Mouse (Mus musculus) left cerebral cortex, postnatal 14 days (tissue): ENCODE measurements around the gene Eapp. TPM values are rescaled to one million over a fixed set of nuclear protein-coding genes. Genes with fewer than 3 reads are reported as not detected.
A peak's percentile ranks its signal among the peaks of the same experiment; 100 is the strongest.
"Not testable (repeated sequence)": the region's sequence is repeated elsewhere in the genome, so short reads cannot be mapped to it uniquely, and the experiment has no call there.

ENCODE experiments used
- DNase-seq, 2 experiments: peaks; one replicate each; pipeline ENCODE4 v3.0.0; 2021 to 2022; ENCODE audit warnings: low spot score in 2 of 2, mixed read lengths in 1 of 2
- intact Hi-C: fragments of 180-260 bp; cut with DNase I; formaldehyde crosslinking; loops from one replicate; pipeline ENCODE4 v1.15.1; 2025
- total RNA-seq, 2 experiments: library from RNA; stranded (reverse); gene quantifications; 2 replicates each; pipeline ENCODE4 v1.2.3; 2021

Eapp gene
- total RNA-seq, 2 experiments from 2014 or later = 39.6 to 45.4 TPM

- intact Hi-C loops = no loop called here
- no peak for DNase-seq
Observed at GRCm38 (mm10) chr12:54694847-54695510, 718 bp downstream of the Eapp start.

GRCm38 (mm10) chr12:54689082-54689481 lies 6.6 kb downstream of the Eapp start:
- DNase-seq = no peak
- intact Hi-C loops = no loop called here

- no peak for DNase-seq
- intact Hi-C loops = no loop called here
Observed at GRCm38 (mm10) chr12:54683182-54683581, 12.5 kb downstream of the Eapp start.

GRCm38 (mm10) chr12:54676709-54677108 lies 19.0 kb downstream of the Eapp start:
- intact Hi-C loops = no loop called here
- DNase-seq = no peak

GRCm38 (mm10) chr12:54675396-54675795 lies 20.3 kb downstream of the Eapp start:
- no peak for DNase-seq
- intact Hi-C loops = no loop called here

- DNase-seq = no peak
Observed at GRCm38 (mm10) chr12:54671262-54671661, 24.4 kb downstream of the Eapp start.

GRCm38 (mm10) chr12:54668141-54668540 lies 27.6 kb downstream of the Eapp start:
- intact Hi-C loops = no loop called here
- no peak for DNase-seq

More at GRCm38 (mm10) chr12:54671262-54671661, 24.4 kb downstream of the Eapp start:
- intact Hi-C loops = no loop called here

GRCm38 (mm10) chr12:54665526-54665925 lies 30.2 kb downstream of the Eapp start:
- no peak for DNase-seq
- intact Hi-C loops = no loop called here

GRCm38 (mm10) chr12:54661470-54661869 lies 34.2 kb downstream of the Eapp start:
- intact Hi-C loops, DNase-seq: not testable (repeated sequence)

- intact Hi-C loops = no loop called here
- no peak for DNase-seq
Observed at GRCm38 (mm10) chr12:54659901-54660300, 35.8 kb downstream of the Eapp start.

GRCm38 (mm10) chr12:54658425-54659092 lies 37.1 kb downstream of the Eapp start:
- intact Hi-C loops = no loop called here
- no peak for DNase-seq

- DNase-seq = no peak
- intact Hi-C loops = no loop called here
Observed at GRCm38 (mm10) chr12:54657951-54658350, 37.7 kb downstream of the Eapp start.

GRCm38 (mm10) chr12:54657226-54657625 lies 38.5 kb downstream of the Eapp start:
- intact Hi-C loops = no loop called here
- DNase-seq = no peak

GRCm38 (mm10) chr12:54656396-54657171 lies 39.1 kb downstream of the Eapp start, which contains the start of gene Sptssa:
Gene Sptssa, minus strand, starts transcription at chr12:54656573.
- intact Hi-C loops = no loop called here
- DNase-seq = peak; percentile 95 to 96

- peak in 1 of 2 experiments; percentile 53 for DNase-seq
- intact Hi-C loops = no loop called here
Observed at GRCm38 (mm10) chr12:54656039-54656395, 39.7 kb downstream of the Eapp start.

GRCm38 (mm10) chr12:54655292-54656038 lies 40.2 kb downstream of the Eapp start:
- intact Hi-C loops = no loop called here
- DNase-seq = no peak

GRCm38 (mm10) chr12:54654741-54655140 lies 41.0 kb downstream of the Eapp start:
- DNase-seq = no peak
- intact Hi-C loops = no loop called here

- intact Hi-C loops = no loop called here
- DNase-seq = no peak
Observed at GRCm38 (mm10) chr12:54654141-54654540, 41.6 kb downstream of the Eapp start.

- no peak for DNase-seq
- intact Hi-C loops = no loop called here
Observed at GRCm38 (mm10) chr12:54652346-54652745, 43.4 kb downstream of the Eapp start.

- DNase-seq = no peak
- intact Hi-C loops = no loop called here
Observed at GRCm38 (mm10) chr12:54651820-54652219, 43.9 kb downstream of the Eapp start.
